Mouse (Mus musculus) embryonic facial prominence, embryonic 12.5 days (tissue): ENCODE measurements at regions not wholly inside any gene's neighbourhood (a gene's known extent, or its start where the extent isn't known, plus 50 kb on each side); places are given as distances from the start of the nearest gene placed in this dataset.

Experiments used
- ATAC-seq: fragments of 200-750 bp; cut with Nextera tagmentation; 2 replicates; pipeline ENCODE4 v1.8.0; 2017; ENCODE audit not compliant: insufficient number of reproducible peaks, insufficient read depth, low FRiP score, low TSS enrichment
- H3K27ac ChIP-seq: fragments of 300-500 bp; sonication (generic); 2 replicates; pipeline ENCODE4 v1.5.1; 2016; ENCODE audit warnings: mild to moderate bottlenecking
- H3K27me3 ChIP-seq: fragments of 300-500 bp; sonication (generic); 2 replicates; pipeline ENCODE4 v1.6.1; 2016; ENCODE audit warnings: mild to moderate bottlenecking, moderate library complexity
- H3K36me3 ChIP-seq: fragments of 300-500 bp; sonication (generic); 2 replicates; pipeline ENCODE4 v1.6.1; 2016; ENCODE audit warnings: mild to moderate bottlenecking
- H3K4me1 ChIP-seq: fragments of 300-500 bp; sonication (generic); 2 replicates; pipeline ENCODE4 v1.6.1; 2016
- H3K4me2 ChIP-seq: fragments of 300-500 bp; sonication (generic); replicated peaks from 2 replicates; pipeline ENCODE4 v1.6.1; 2016; ENCODE audit warnings: mild to moderate bottlenecking, moderate library complexity
- H3K4me3 ChIP-seq: fragments of 300-500 bp; sonication (generic); 2 replicates; pipeline ENCODE4 v1.5.1; 2016; ENCODE audit warnings: mild to moderate bottlenecking
- H3K9ac ChIP-seq: fragments of 300-500 bp; sonication (generic); 2 replicates; pipeline ENCODE4 v1.6.1; 2016; ENCODE audit warnings: mild to moderate bottlenecking, moderate library complexity
- H3K9me3 ChIP-seq: fragments of 300-500 bp; sonication (generic); 2 replicates; pipeline ENCODE4 v1.6.1; 2016; ENCODE audit warnings: mild to moderate bottlenecking, moderate library complexity
- WGBS: fragments of 180-500 bp; shearing (Covaris S2); methylation state at CpG from one replicate; pipeline ENCODE4 v1.1.7; 2016; 5-methylcytosine and 5-hydroxymethylcytosine counted together

DNA sequence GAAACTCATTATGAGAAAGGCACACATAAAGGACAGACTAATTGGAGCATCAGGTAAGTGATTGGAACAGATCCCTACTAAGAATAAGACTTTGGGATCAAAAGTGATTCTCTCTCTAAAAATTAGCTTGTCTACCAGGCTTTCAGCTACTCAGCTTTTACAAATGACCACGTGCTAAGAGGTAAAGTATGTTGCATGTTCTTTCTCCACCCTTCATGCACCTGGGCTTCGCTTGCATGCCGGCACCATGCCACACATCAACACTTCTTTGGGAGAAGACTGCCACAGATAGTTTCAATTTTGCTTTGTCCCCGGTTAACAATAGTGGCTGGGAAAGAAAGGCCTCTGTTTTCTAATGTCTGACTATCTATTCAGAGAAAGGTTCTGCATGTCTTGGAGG lies 1367.9 kb upstream of the A1bg start:
- Histone ChIP-seq H3K27ac (no peak overlapping the region), H3K9ac (no peak overlapping the region), H3K4me1 (peaks cover 9% of the 10 kb centered on the region; the same call in 1 of the 2 replicates), H3K27me3 (no peaks in the 10 kb centered on the region), H3K9me3 (no peaks in the 10 kb centered on the region), H3K4me3 (no peak overlapping the region), H3K36me3 (no peaks in the 10 kb centered on the region), H3K4me2 (no peak overlapping the region)
- ATAC-seq: no peak
- WGBS: 86% methylated on average over 4 of the region's 4 CpGs

DNA sequence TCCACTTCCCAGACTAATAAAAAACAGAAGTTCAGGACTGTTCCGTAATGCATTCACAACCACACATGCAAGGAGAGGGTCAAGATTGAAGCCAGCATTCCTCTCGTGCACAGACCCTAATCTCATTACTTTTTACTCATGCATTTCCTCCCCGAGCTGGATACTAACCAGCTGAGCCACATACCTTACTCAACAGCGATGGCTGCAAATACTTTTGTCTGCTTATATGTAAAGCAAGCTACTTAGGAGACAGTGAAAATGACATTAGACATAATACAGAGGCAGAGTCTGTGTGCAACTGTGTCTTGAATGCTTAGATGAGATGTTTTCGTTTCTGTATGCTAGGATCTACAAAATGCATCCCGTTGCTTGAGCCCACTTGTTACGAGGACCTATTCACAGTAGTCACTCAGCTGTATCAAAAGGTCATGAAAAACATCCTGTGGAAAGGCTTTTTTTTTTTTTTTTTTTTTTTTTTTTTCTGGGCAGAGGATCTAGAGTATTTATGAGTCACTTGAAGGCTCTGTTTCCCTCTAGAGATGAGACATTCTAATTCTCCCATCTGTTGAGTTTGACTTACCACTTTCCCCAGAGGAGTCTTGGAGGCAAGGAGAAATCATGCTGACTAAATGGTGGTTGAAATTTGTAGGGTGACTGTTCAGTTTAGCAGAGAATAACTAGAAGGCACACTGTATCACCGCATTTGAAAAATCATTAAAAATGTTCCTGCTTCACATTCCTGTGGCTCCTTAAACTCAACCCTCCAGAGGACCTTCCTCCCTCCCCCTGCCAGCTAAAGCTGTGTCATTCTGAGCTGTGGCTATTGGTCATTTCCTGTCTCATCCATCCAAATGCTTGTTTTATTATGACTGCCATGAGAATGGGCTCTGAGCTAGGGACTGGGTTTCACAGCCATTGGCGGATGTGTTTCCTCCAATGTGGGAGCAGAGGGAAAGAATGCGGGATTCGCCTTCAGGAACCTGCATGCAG lies 1364.1 kb upstream of the A1bg start:
- no peaks in the 10 kb centered on the region for H3K9me3 ChIP-seq
- no peaks in the 10 kb centered on the region for H3K27me3 ChIP-seq
- no peak overlapping the region for H3K27ac ChIP-seq
- no peak overlapping the region for H3K4me3 ChIP-seq
- 41% methylated on average over 11 of the region's 11 CpGs for WGBS
- 0 out of 2 replicates have a peak, but pooled peaks cover 5% of the 10 kb centered on the region for H3K4me1 ChIP-seq
- H3K36me3 ChIP-seq: no peaks in the 10 kb centered on the region
- H3K4me2 ChIP-seq: 0 out of 2 replicates have a peak overlapping the region, but pooled peaks have one; percentile 13
- no peak overlapping the region for H3K9ac ChIP-seq
- no peak for ATAC-seq

GRCm38 (mm10) chr15:62284606-62285531 lies 1362.1 kb upstream of the A1bg start:
- no peak for ATAC-seq
- 87% methylated on average over 7 of the region's 7 CpGs for WGBS
- H3K36me3 ChIP-seq: no peaks in the 10 kb centered on the region

GRCm38 (mm10) chr15:62283661-62284429 lies 1361.0 kb upstream of the A1bg start:
- Histone ChIP-seq H3K4me3 (no peak overlapping the region), H3K9ac (no peak overlapping the region), H3K4me1 (0 out of 2 replicates have a peak, but pooled peaks cover 5% of the 10 kb centered on the region), H3K27ac (no peak overlapping the region), H3K9me3 (no peaks in the 10 kb centered on the region), H3K27me3 (no peaks in the 10 kb centered on the region), H3K36me3 (no peaks in the 10 kb centered on the region), H3K4me2 (no peak overlapping the region)
- no peak for ATAC-seq
- 74% methylated on average over 6 of the region's 6 CpGs for WGBS

More at GRCm38 (mm10) chr15:62284606-62285531, 1362.1 kb upstream of the A1bg start:
- H3K4me2 ChIP-seq: no peak overlapping the region
- H3K27ac ChIP-seq: no peak overlapping the region
- 0 out of 2 replicates have a peak, but pooled peaks cover 5% of the 10 kb centered on the region for H3K4me1 ChIP-seq
- H3K9ac ChIP-seq: no peak overlapping the region
- H3K4me3 ChIP-seq: no peak overlapping the region
- no peaks in the 10 kb centered on the region for H3K9me3 ChIP-seq
- H3K27me3 ChIP-seq: no peaks in the 10 kb centered on the region

- Histone ChIP-seq H3K4me2 (no peak overlapping the region), H3K27ac (no peak overlapping the region), H3K4me1 (0 out of 2 replicates have a peak, but pooled peaks cover 5% of the 10 kb centered on the region), H3K27me3 (no peaks in the 10 kb centered on the region), H3K9ac (no peak overlapping the region), H3K36me3 (no peaks in the 10 kb centered on the region), H3K4me3 (no peak overlapping the region), H3K9me3 (no peaks in the 10 kb centered on the region)
- 64% methylated on average over 9 of the region's 9 CpGs for WGBS
- ATAC-seq: no peak
These were observed 1359.8 kb upstream of the A1bg start for GRCm38 (mm10) chr15:62282646-62283045.

DNA sequence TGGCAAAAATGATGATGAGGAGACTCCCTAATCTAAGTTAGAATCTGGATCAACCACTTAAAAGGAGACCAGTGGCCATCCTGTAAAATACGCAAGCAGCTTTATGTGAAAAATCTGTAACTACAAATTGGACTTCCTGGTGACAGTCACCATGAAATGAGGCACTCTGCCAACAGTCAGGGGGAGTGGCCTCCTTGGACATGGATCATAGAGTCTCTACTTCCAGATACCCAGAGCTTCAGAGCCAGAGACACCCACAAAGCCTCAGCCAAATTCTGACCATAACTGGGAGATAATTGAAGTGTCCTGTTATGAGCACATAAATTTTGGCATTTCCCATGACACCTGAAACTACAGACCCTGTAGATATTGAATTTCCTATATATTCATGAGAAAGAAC lies 1359.3 kb upstream of the A1bg start:
- Histone ChIP-seq H3K9me3 (no peaks in the 10 kb centered on the region), H3K4me1 (0 out of 2 replicates have a peak, but pooled peaks cover 3% of the 10 kb centered on the region), H3K4me2 (no peak overlapping the region), H3K9ac (no peak overlapping the region), H3K36me3 (no peaks in the 10 kb centered on the region), H3K4me3 (no peak overlapping the region), H3K27ac (no peak overlapping the region), H3K27me3 (no peaks in the 10 kb centered on the region)
- no peak for ATAC-seq
- 76% methylated on average over 1 of the region's 1 CpGs for WGBS

DNA sequence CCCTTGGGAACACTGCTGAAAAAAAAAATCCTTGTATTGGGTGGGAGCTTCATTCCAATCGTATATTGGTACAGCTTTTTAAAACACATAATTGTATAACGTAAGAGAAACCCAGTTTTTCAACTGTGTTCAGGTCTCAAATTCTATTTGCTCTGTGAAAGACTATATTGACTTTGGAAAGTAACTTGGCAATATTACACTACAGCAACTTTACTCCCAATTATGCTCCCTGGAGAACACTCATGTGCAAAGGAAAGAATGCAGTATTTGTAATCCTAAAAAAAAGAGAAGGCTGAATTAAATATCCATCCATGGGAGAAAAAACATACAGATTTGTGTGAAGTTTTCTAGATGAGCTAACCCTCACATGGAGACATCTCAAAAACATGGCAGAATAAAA lies 1356.7 kb upstream of the A1bg start:
- Histone ChIP-seq H3K9me3 (no peaks in the 10 kb centered on the region), H3K4me1 (no peaks in the 10 kb centered on the region), H3K4me3 (no peak overlapping the region), H3K27ac (no peak overlapping the region), H3K27me3 (no peaks in the 10 kb centered on the region), H3K9ac (no peak overlapping the region), H3K36me3 (no peaks in the 10 kb centered on the region), H3K4me2 (no peak overlapping the region)
- WGBS: 72% methylated on average over 2 of the region's 2 CpGs
- no peak for ATAC-seq

DNA sequence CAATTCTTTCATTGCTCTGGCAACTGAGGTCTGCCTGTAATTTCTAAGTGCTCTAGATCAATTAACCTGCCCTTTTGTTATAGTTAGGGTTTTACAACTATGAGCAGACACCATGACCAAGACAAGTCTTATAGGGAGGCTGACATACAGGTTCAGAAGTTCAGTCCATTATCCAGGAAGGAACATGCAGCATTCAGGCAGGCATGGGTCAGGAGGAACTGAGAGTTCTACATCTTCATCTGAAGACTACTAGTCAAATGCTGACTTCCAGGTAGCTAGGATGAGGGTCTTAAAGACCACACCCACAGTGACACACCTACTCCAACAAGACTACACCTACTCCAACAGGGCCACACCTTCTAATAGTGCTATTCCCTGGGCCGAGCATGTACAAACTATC lies 1352.0 kb upstream of the A1bg start:
- no peaks in the 10 kb centered on the region for H3K9me3 ChIP-seq
- no peak overlapping the region for H3K27ac ChIP-seq
- no peaks in the 10 kb centered on the region for H3K4me1 ChIP-seq
- H3K9ac ChIP-seq: no peak overlapping the region
- H3K4me2 ChIP-seq: no peak overlapping the region
- 88% methylated on average over 1 of the region's 1 CpGs for WGBS
- no peaks in the 10 kb centered on the region for H3K36me3 ChIP-seq
- no peak for ATAC-seq
- H3K4me3 ChIP-seq: no peak overlapping the region
- H3K27me3 ChIP-seq: no peaks in the 10 kb centered on the region

DNA sequence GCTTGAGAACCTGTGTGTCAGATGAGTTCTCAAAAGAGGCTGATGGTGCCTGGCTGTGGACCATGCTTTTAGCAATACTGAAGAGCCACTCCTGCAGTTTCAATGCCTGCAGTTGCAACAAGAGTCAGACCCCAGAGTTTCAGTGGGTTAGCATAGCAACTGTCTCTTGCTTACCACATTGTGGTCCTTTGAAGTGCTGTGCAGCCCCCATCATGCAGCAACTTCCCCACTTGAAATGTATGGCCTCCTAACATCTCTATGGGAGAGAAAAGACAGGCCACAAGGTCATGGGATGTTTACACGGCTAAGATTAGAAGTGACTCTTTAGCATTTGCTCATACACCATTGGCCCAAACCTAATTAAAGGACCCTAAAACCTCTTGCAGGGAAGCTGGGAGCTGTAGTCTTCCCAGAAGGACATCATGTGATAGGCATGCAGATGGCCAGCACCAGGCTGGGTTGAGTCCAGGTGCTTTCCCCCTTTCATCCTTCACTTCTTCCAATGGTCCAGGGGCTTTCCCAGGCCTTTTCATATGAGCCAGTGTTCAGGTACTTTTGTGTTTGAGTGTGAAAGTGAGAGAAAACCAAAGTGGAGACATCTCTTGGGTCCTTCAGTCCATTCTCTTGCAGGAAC lies 1351.2 kb upstream of the A1bg start:
- H3K9ac ChIP-seq: no peak overlapping the region
- ATAC-seq: no peak
- no peaks in the 10 kb centered on the region for H3K36me3 ChIP-seq
- no peak overlapping the region for H3K27ac ChIP-seq
- no peaks in the 10 kb centered on the region for H3K9me3 ChIP-seq
- H3K27me3 ChIP-seq: no peaks in the 10 kb centered on the region
- no peaks in the 10 kb centered on the region for H3K4me1 ChIP-seq
- WGBS: 86% methylated on average over 1 of the region's 1 CpGs
- H3K4me2 ChIP-seq: no peak overlapping the region
- no peak overlapping the region for H3K4me3 ChIP-seq

GRCm38 (mm10) chr15:62272755-62273154 lies 1349.9 kb upstream of the A1bg start:
- ATAC-seq: no peak
- Histone ChIP-seq H3K4me3 (no peak overlapping the region), H3K9ac (no peak overlapping the region), H3K9me3 (no peaks in the 10 kb centered on the region), H3K4me1 (no peaks in the 10 kb centered on the region), H3K27me3 (no peaks in the 10 kb centered on the region), H3K36me3 (no peaks in the 10 kb centered on the region), H3K4me2 (no peak overlapping the region), H3K27ac (no peak overlapping the region)
- 86% methylated on average over 2 of the region's 2 CpGs for WGBS

DNA sequence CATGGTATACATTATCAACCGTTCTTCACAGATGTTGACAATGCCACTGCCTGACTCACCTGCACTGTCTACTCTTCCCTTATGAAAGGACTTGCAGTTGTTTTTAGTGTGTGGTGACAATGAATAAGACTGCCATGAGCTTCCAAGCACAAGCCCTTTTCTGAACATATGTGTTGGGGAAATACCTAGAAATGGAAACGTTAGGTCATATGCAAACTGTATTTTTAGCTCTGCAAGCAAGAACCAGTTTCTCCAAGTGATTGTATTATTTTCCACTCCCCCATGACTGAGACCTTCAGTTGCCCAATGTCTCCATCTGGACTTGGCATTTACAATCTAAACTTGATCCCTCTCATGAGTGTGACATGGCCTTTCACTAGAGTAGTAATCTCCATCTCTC lies 1348.6 kb upstream of the A1bg start:
- no peak overlapping the region for H3K4me3 ChIP-seq
- H3K36me3 ChIP-seq: no peaks in the 10 kb centered on the region
- no peak overlapping the region for H3K9ac ChIP-seq
- no peak overlapping the region for H3K4me2 ChIP-seq
- WGBS: 89% methylated on average over 2 of the region's 2 CpGs
- no peaks in the 10 kb centered on the region for H3K27me3 ChIP-seq
- H3K4me1 ChIP-seq: no peaks in the 10 kb centered on the region
- no peaks in the 10 kb centered on the region for H3K9me3 ChIP-seq
- no peak overlapping the region for H3K27ac ChIP-seq
- no peak for ATAC-seq
